Mouse (Mus musculus) WW6 (cell line): Measurements from ENCODE around the gene Gsto1.
A peak's percentile ranks its signal among the peaks of the same experiment; 100 is the strongest.
"Not testable (repeated sequence)": the region's sequence is repeated elsewhere in the genome, so short reads cannot be mapped to it uniquely, and the experiment has no call there.

Experiments used
- DNase-seq: peaks from one replicate; pipeline ENCODE4 v3.0.0-alpha.2; 2013; ENCODE audit warnings: low read depth, low spot score

The Gsto1 gene

GRCm38 (mm10) chr19:47854796-47855783 is at the start of gene Gsto1:
Gene Gsto1, plus strand, starts transcription at chr19:47854970.
- peak; percentile 62 for DNase-seq

- DNase-seq, result no peak
Observed at GRCm38 (mm10) chr19:47812091-47812490, 42.7 kb upstream of the Gsto1 start.

- no peak for DNase-seq
Observed at GRCm38 (mm10) chr19:47814721-47815120, 40.0 kb upstream of the Gsto1 start.

DNA sequence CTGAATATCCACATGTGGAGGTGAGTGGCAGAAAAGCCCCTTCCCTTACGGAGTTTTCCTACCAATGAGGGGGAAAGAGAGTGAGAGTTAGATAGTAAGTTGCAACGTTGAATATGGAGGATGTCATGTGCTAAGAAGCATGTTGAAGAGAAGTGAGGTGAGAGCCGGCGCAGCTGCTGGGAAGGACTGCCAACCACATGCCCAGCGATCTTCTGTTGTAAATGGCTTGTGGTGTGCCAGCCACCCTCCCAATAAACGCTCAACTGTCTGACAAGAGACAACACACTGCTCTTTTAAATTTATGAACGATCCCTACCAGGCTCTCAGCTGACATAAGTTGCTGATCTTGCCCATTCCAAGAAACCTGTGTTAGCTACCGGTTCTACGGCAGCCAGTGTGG is 37.1 kb upstream of the Gsto1 start:
- DNase-seq, result no peak

DNA sequence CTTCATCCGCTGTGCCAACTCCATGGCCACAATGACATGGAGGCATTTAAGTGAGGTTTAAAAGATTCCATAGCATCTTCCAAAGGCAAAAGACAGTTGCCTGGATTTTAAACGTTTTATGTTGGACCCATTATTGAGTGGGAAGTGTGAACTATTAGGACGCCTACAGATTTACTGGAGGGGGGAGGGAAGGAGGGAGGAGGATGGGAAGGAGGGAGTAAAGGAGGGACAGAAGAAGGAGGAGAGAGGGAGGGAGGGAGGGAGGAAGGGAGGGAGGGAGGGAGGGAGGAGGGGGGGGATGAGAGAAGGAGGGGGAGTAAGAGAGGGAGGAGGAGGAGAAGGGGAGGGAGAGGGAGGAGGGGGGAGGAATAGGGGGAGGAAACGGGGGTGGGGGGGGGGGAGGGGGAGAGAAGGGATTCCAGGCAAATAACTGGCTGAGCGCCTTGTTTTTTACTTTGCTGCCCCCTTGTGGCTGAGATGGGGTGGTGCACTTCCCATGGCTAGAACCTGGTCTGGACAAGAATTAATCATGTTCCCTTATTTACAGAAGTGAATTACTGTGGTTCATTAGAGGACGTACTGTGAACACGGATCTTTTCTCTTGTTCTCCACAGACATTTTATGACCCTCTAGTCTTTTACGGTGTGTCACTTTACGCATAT is 33.8 kb upstream of the Gsto1 start:
- no peak for DNase-seq

DNA sequence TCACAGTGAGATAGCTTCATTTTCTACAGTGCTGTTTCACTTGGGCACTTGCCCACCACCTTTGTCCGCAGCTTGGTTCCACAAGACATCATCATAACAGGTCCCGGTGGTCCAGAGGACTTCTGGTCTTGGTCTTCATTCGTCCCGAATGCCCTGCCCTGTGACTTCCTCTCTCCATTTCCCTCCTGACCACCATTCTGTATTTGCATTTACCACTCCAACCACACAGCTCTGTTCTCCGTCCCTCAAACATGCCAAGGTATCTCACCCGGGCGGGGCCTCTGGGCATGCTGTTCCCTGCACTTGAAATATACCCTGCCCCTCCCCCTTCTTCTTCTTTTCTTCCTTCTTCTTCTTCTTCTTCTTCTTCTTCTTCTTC is 33.3 kb upstream of the Gsto1 start:
- DNase-seq, result no peak

- DNase-seq, result no peak
Observed at GRCm38 (mm10) chr19:47822143-47822796, 32.5 kb upstream of the Gsto1 start.

DNA sequence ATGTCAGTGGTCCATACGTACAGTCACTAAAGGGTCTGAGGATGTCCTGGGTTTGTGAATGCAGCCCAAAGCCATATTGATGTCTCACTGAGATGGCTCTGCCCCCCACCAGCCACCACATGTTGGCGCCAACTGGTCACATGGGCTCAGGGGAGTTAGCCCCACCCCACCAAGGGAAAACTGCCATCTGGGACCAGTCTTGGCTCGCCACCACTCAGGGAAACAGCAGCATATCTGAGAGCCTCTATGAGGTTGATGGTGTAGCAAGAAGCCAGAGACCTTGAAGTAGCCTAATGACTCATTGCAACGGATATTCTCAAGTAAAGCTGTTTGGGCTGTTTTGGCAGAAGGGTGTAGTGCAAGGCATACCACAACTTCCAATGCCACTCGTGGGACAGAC is 30.7 kb upstream of the Gsto1 start:
- DNase-seq, result no peak

GRCm38 (mm10) chr19:47829913-47830450 is 24.8 kb upstream of the Gsto1 start:
- DNase-seq, result no peak

DNA sequence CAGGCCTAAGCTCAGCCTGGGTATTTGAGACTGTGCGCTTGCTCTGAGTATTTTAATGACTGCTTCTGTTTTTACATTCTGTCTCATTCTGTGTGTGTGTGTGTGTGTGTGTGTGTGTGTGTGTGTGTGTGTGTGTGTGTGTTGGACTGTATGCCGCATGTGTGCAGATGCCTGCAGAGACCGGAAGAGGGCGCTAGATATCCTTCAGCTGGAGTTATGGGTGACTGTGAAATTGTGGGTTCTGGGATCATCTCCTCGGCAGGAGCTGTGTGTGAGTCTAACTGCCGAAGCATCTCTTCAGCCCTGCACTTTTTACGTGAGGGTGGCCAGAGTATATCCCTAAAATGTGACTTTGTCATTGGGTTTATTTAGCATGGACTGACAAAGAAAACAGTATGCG is 23.7 kb upstream of the Gsto1 start:
- DNase-seq, result no peak

DNA sequence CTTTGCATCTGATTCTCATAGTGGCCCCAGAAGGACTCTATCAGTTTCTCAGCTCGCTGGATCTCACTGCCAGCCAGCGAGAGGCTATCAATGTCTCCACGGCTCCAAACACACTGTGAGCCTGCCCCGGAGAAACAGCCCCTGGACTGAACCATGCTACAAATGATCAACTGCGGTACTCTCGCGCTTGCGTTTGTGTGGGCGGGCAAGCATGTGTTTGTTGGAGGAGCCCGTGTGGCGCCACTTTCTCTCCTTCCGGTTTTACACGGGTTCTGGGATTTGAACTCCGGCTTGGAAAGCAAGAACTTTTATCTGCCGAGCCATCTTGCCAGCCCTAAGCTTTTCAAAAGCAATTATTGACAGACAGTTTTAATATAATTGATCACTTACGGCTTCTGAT is 22.5 kb upstream of the Gsto1 start:
- DNase-seq, result no peak

GRCm38 (mm10) chr19:47834614-47835013 is 20.2 kb upstream of the Gsto1 start:
- DNase-seq, result no peak

DNA sequence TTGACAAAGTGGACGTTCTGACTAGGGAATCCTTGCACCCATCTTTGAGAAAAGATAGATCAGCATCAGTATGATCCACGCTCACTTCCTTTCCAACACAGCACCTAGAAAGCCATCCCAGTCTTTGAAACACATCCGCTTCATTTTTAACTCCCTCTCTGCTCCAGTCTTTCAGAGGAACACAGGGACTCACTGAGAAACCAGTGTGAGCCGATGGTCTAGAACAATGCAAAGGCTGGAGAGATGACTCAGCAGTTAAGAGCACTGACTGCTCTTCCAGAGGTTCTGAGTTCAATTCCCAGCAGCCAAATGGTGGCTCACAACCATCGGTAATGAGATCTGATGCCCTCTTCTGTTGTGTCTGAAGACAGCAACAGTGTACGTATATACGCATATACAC is 19.0 kb upstream of the Gsto1 start:
- no peak for DNase-seq

- DNase-seq, result no peak
Observed at GRCm38 (mm10) chr19:47836701-47837526, 17.9 kb upstream of the Gsto1 start.

DNA sequence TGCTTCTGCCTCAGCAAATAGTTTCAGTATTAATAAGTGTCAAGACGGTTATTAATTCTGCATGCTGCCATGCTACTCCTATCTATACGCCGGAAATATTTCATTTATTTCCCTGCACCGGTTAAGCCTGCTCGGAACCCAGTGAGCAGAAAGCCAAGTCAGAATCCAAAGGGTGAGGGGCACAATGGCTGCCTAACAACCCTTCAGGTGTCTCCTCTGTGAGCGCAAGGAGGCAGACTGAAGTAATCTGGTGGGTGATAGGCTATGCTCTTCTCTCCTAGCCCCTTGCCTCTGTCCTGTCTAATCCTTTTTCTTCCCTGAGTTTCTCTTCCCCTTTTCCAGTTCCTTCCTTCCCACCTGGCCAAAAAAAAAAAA is 17.3 kb upstream of the Gsto1 start:
- no peak for DNase-seq

DNA sequence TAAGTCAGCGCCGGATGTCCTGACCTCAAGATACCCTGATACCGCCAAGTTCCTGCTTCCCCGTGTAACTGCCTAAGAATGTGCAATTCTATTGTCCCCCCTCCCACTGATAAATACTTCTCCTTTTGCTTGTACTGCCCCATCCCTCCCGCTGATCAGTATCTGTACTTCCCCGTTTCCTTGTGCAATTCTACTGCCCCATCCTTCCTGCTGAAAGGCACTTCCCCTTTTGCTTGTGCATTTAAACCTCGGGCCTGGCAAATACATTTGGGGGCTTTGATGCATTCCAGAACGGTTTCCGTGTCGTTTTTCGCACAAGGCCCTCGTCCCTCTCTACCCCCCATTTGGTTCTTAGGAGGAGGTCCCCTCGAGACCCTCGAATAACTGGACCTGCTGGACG is 13.5 kb upstream of the Gsto1 start:
- DNase-seq, result not testable (repeated sequence)

GRCm38 (mm10) chr19:47849735-47850134 is 5.0 kb upstream of the Gsto1 start:
- no peak for DNase-seq

- not testable (repeated sequence) for DNase-seq
Observed at GRCm38 (mm10) chr19:47852131-47852530, 2.6 kb upstream of the Gsto1 start.

DNA sequence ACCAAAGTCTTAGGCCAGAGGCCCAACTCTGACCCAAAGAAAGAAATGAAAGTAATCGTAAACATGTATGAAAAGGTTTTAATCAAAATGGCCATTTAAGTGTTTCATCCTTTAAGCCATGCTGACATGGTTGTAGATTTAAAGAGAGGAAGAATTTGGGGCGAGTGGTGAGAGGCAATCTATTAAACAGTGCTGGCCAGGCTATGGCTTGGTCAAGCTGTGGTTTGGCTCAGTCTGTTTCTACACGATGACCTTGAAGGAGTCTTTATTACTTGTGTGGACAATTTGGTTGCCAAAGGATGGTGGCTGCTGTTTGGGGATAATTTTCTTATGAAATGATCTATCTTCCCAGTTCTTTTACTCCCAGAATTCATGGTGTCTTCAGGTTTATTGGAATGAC is 1.7 kb upstream of the Gsto1 start:
- no peak for DNase-seq

DNA sequence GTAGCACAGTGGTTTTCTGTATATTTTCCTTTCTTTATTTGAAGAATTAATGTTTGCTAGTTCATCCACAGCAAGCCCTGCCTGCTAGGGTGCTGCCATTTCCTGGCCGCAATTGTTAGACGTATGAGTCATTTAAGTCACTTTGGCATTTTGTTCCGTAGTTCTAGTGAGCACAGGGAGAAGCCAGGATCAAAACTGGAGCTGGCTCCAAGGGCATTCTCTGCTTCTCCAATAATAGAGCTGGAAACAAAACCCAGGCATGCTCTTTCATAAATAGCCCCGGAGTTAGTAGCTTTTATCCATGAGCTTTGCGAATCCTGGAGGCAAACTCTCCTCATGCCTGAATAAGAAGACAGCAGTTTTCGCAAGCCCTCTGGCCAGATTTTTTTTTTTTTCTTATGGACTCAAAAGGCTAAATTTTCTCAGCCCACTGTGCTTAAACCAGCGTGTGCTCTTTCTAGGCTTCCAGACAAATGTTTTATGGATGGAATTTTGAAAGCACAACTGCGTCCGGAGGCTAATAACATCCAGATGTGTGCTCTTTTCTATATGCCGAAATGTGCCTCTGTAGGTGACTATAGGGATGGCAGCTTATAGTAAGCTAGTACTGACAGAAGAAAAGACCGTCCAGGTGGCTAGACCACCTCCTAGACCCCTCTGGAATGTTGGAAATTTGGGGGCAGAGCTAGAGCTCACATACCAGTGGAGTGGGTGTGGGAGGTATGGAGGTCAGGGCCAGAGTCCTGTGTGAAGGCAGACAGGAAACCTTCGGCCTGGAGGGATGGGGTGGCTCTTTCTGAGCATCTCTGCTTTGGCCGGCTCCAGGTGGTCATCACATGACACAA is 597 bp upstream of the Gsto1 start:
- peak; percentile 20 for DNase-seq
